Mouse (Mus musculus): ENCODE measurements around the gene Slc44a2.

Gene Slc44a2

GRCm38 (mm10) chr9:21392646-21393175, 72.2 kb downstream of the Slc44a2 start:
- WGBS: 73% methylated on average over 10 of the region's 10 CpGs

- WGBS: 85% methylated on average over 3 of the region's 3 CpGs
Observed at GRCm38 (mm10) chr9:21395692-21396091, 75.2 kb downstream of the Slc44a2 start.

GRCm38 (mm10) chr9:21397170-21397569, 76.7 kb downstream of the Slc44a2 start:
- WGBS: 62% methylated on average over 3 of the region's 3 CpGs

- WGBS: 87% methylated on average over 9 of the region's 9 CpGs
Observed at GRCm38 (mm10) chr9:21401042-21401441, 80.5 kb downstream of the Slc44a2 start.

GRCm38 (mm10) chr9:21402764-21403253, 82.3 kb downstream of the Slc44a2 start:
- WGBS: 70% methylated on average over 11 of the region's 11 CpGs

DNA sequence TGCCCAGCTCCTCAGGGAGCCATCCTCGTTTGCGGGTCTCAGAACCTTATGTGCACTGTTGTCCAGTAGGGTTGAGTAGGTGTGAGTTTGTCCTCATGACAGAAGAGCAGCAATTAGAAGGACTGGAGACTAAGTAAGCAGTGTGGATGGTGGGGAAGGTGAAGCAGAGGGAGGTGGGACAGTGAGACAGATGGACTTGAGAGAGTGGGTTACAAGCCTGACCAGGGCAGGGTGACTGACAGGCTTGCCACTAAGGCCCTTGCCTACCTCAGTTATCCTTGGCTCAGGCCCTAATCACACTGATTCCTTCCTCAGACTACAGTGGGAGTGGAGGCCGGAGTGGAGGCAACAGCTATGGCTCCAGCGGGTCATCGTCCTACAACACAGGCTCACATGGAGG, 83.2 kb downstream of the Slc44a2 start:
- 94% methylated on average over 5 of the region's 5 CpGs for WGBS
